Mouse (Mus musculus): ENCODE results near the gene Secisbp2l.

DNA sequence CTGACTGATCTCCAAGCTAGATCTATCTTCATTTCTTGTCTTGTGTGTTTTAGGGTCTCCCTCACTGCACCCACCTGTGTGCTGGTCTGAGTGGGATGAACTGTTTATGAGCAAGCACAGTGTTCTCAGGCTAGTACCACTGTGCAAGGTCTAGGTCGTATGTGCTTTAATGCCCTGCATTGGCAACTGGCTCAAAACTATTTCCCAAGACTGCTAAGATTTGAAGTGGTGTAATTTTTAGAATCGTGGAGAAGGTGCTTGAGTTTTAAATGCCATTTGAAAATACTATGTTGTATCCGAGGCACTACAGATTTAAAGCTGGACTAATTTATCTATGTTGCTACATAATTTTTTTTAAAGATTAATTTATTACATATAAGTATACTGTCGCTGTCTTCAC is 45.2 kb upstream of the Secisbp2l start:
- TF ChIP-seq CTCF (IDR thresholded peaks at IDR 0.05; ENCODE audit: low read depth, low read length), result no peak
- TF ChIP-seq POLR2A (IDR thresholded peaks at IDR 0.05; ENCODE audit: borderline replicate concordance, low read depth, low read length), result no peak
